8 mouse cellular contexts compared by ENCODE assay signal in the genomic region with DNA sequence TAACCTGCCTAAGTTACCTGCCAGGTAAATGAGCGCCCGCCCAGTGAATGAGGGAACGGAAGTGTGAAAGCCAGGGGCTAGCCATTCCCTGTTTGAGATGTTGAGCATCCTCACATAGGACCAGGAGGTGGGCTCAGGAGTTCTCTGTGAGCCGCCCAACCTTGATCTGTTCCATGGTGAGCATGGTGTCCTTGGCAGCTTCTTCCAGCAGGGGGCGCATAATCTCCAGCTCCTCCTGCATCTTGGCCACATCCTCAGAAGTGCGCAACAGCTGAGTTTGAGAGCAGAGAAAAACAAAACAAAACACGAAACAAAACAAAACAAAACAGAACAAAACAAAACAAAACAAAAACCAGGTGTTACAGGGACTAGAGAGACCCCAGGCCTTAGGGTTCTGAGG. TPM values are rescaled to one million over a fixed set of nuclear protein-coding genes. Genes with fewer than 3 reads are reported as not detected.
DNase-seq lines count a peak whose midpoint lies in the region; ATAC-seq and TF ChIP-seq lines count a peak whose summit lies in the region.

No protein-coding gene starts in this region.

- 25% methylated on average over 7 of the region's 7 CpGs for WGBS in hindbrain, embryonic 10.5 days
- 28% methylated on average over 7 of the region's 7 CpGs for WGBS in hindbrain, embryonic 16.5 days
- WGBS in embryonic facial prominence, embryonic 11.5 days = 17% methylated on average over 7 of the region's 7 CpGs

- peak; percentile 81 for DNase-seq in hindbrain, embryonic 10.5 days (ENCODE audit: low spot score)
- DNase-seq in adrenal gland, postnatal 4 days (ENCODE audit: low spot score in 2 of 2) = peak; percentile 63 to 64
- peak; percentile 85 for DNase-seq in embryonic facial prominence, embryonic 11.5 days (ENCODE audit: low spot score)
- DNase-seq in induced T-regulatory cell, adult 2 months (ENCODE audit: low read depth) = peak; percentile 88
- peak; percentile 79 to 80 for DNase-seq in left cerebral cortex, postnatal 25 days (ENCODE audit: low spot score in 2 of 2)
- peak; percentile 89 for DNase-seq in splenic B cell, adult 2 months (ENCODE audit: low read depth, low spot score)

- intact Hi-C loops in left cerebral cortex, postnatal 25 days (cut with DNase I) = loop anchor here (5.0 kb wide), 1 partner anchor 200 kb away; no protein-coding TSS in a partner anchor

- no peak overlapping the region for H3K9ac ChIP-seq in hindbrain, embryonic 16.5 days (ENCODE audit: low read depth, low read length)
- H3K9ac ChIP-seq in embryonic facial prominence, embryonic 11.5 days (replicated peaks; ENCODE audit: low read length) = no peak overlapping the region

- H3K9me3 ChIP-seq in hindbrain, embryonic 10.5 days = no peaks in the 10 kb centered on the region
- no peaks in the 10 kb centered on the region for H3K9me3 ChIP-seq in hindbrain, embryonic 16.5 days (ENCODE audit: control insufficient read depth, low read length)
- no peaks in the 10 kb centered on the region for H3K9me3 ChIP-seq in embryonic facial prominence, embryonic 11.5 days (replicated peaks; ENCODE audit: control insufficient read depth, low read length)

- no peak overlapping the region for H3ac ChIP-seq in myocyte (ENCODE audit: control insufficient read depth, insufficient read length)

- H3K27me3 ChIP-seq in hindbrain, embryonic 10.5 days (ENCODE audit: insufficient read depth, poor library complexity, severe bottlenecking) = peaks cover 8% of the 10 kb centered on the region
- no peaks in the 10 kb centered on the region for H3K27me3 ChIP-seq in hindbrain, embryonic 16.5 days (replicated peaks; ENCODE audit: control insufficient read depth, insufficient read depth, low read length)
- no peaks in the 10 kb centered on the region for H3K27me3 ChIP-seq in embryonic facial prominence, embryonic 11.5 days (ENCODE audit: control insufficient read depth, insufficient read depth, low read length)
- H3K27me3 ChIP-seq in myocyte (ENCODE audit: control insufficient read depth, insufficient read depth, insufficient read length) = peaks cover 16% of the 10 kb centered on the region
- no peaks in the 10 kb centered on the region for H3K27me3 ChIP-seq in splenic B cell, adult 2 months (ENCODE audit: control insufficient read depth, insufficient read depth, low read length, poor library complexity, severe bottlenecking)

- TF ChIP-seq POLR2A in myocyte (IDR thresholded peaks at IDR 0.05; ENCODE audit: insufficient read length, low read depth) = no peak

- no peaks in the 10 kb centered on the region for H3K36me3 ChIP-seq in hindbrain, embryonic 10.5 days
- H3K36me3 ChIP-seq in hindbrain, embryonic 16.5 days (ENCODE audit: control insufficient read depth, insufficient read depth, low read length) = no peaks in the 10 kb centered on the region
- H3K36me3 ChIP-seq in embryonic facial prominence, embryonic 11.5 days (replicated peaks; ENCODE audit: control insufficient read depth, insufficient read depth, low read depth, low read length) = no peaks in the 10 kb centered on the region
- no peaks in the 10 kb centered on the region for H3K36me3 ChIP-seq in myocyte (ENCODE audit: control insufficient read depth, insufficient read depth)
- H3K36me3 ChIP-seq in splenic B cell, adult 2 months (ENCODE audit: control insufficient read depth, insufficient read depth, low read length, poor library complexity, severe bottlenecking) = no peaks in the 10 kb centered on the region

- H3K27ac ChIP-seq in hindbrain, embryonic 10.5 days = no peak overlapping the region
- H3K27ac ChIP-seq in hindbrain, embryonic 16.5 days (ENCODE audit: low read depth, low read length) = no peak overlapping the region
- H3K27ac ChIP-seq in embryonic facial prominence, embryonic 11.5 days (replicated peaks; ENCODE audit: low read depth, low read length) = no peak overlapping the region

- ATAC-seq in hindbrain, embryonic 16.5 days = no peak; the same call in 1 of the 2 replicates
- ATAC-seq in embryonic facial prominence, embryonic 11.5 days (replicated peaks; ENCODE audit: insufficient number of reproducible peaks, low FRiP score, low TSS enrichment, low read depth) = no peak

- H3K4me1 ChIP-seq in hindbrain, embryonic 10.5 days (replicated peaks) = peaks cover 31% of the 10 kb centered on the region
- H3K4me1 ChIP-seq in hindbrain, embryonic 16.5 days (ENCODE audit: control insufficient read depth, insufficient read depth, low read depth, low read length) = peaks cover 24% of the 10 kb centered on the region
- no peaks in the 10 kb centered on the region for H3K4me1 ChIP-seq in embryonic facial prominence, embryonic 11.5 days (ENCODE audit: control insufficient read depth, insufficient read depth, low read length)

- H3K79me2 ChIP-seq in myocyte (ENCODE audit: control insufficient read depth, insufficient read depth) = no peaks in the 10 kb centered on the region

- no peak overlapping the region for H3K4me2 ChIP-seq in hindbrain, embryonic 16.5 days (ENCODE audit: low read length)
- H3K4me2 ChIP-seq in embryonic facial prominence, embryonic 11.5 days (ENCODE audit: low read depth, low read length) = no peak overlapping the region
- H3K4me2 ChIP-seq in myocyte (ENCODE audit: low read depth) = peak overlapping the region; percentile 4

- H3K4me3 ChIP-seq in hindbrain, embryonic 10.5 days = no peak overlapping the region
- H3K4me3 ChIP-seq in hindbrain, embryonic 16.5 days (ENCODE audit: low read length) = no peak overlapping the region
- H3K4me3 ChIP-seq in embryonic facial prominence, embryonic 11.5 days (ENCODE audit: low read depth, low read length) = no peak overlapping the region
- H3K4me3 ChIP-seq in myocyte = no peak overlapping the region

TF ChIP-seq in myocyte, 11 proteins besides CTCF, POLR2A, EP300 and RAD21:
- TF ChIP-seq MYOG (IDR thresholded peaks at IDR 0.05; ENCODE audit: control insufficient read depth in 1 of 3, insufficient read depth in 1 of 3, insufficient read length in 2 of 3, low read depth in 2 of 3) (no peak), REST (IDR thresholded peaks at IDR 0.05; ENCODE audit: insufficient read depth, insufficient read length) (no peak), TCF3 (IDR thresholded peaks at IDR 0.05; ENCODE audit: insufficient read length, low read depth) (no peak), USF1 (IDR thresholded peaks at IDR 0.05; ENCODE audit: low read depth) (no peak)

RNA-seq across cellular contexts. Expression of gene Bap1, which starts 20.9 kb away (rescaled TPM):
- polyA plus RNA-seq in hindbrain, embryonic 10.5 days (2016; fragmentation: Nextera tagmentation; extraction: Ambion mirVana) = 121 and 137 TPM in 2 replicates
- polyA plus RNA-seq in hindbrain, embryonic 16.5 days (2015; fragmentation: Nextera tagmentation; extraction: Ambion mirVana) = 102 and 120 TPM in 2 replicates
- total RNA-seq in adrenal gland, postnatal 4 days (2021) = 10 to 100 TPM; 82.9 to 83.7 TPM
- 82.9 and 85.1 TPM in 2 replicates for polyA plus RNA-seq in embryonic facial prominence, embryonic 11.5 days (2014; fragmentation: Nextera tagmentation; extraction: Ambion mirVana)
- total RNA-seq in left cerebral cortex, postnatal 25 days (2021) = 100 to 1,000 TPM; 138 to 146 TPM
- polyA plus RNA-seq in myocyte (2012; fragmentation: generic; extraction: Trizol) = 42.6 TPM

RNA-seq across cellular contexts. Expression of gene Phf7, which starts 21.0 kb away (rescaled TPM):
- 12.7 and 13.1 TPM in 2 replicates for polyA plus RNA-seq in hindbrain, embryonic 10.5 days (2016; fragmentation: Nextera tagmentation; extraction: Ambion mirVana)
- polyA plus RNA-seq in hindbrain, embryonic 16.5 days (2015; fragmentation: Nextera tagmentation; extraction: Ambion mirVana) = 7.8 and 9.8 TPM in 2 replicates
- total RNA-seq in adrenal gland, postnatal 4 days (2021) = 10 to 100 TPM; 12.4 to 12.6 TPM
- 12.5 and 14.2 TPM in 2 replicates for polyA plus RNA-seq in embryonic facial prominence, embryonic 11.5 days (2014; fragmentation: Nextera tagmentation; extraction: Ambion mirVana)
- total RNA-seq in left cerebral cortex, postnatal 25 days (2021) = 1 to 10 TPM; 3.2 to 4.2 TPM
- polyA plus RNA-seq in myocyte (2012; fragmentation: generic; extraction: Trizol) = 5.4 TPM

RNA-seq across cellular contexts. Expression of gene Dnah1, which starts 51.5 kb away (rescaled TPM):
- polyA plus RNA-seq in hindbrain, embryonic 10.5 days (2016; fragmentation: Nextera tagmentation; extraction: Ambion mirVana) = 6.2 and 7.1 TPM in 2 replicates
- 3.7 and 4.2 TPM in 2 replicates for polyA plus RNA-seq in hindbrain, embryonic 16.5 days (2015; fragmentation: Nextera tagmentation; extraction: Ambion mirVana)
- total RNA-seq in adrenal gland, postnatal 4 days (2021) = 1 to 10 TPM; 2.4 to 3.2 TPM
- polyA plus RNA-seq in embryonic facial prominence, embryonic 11.5 days (2014; fragmentation: Nextera tagmentation; extraction: Ambion mirVana) = 7.3 and 7.4 TPM in 2 replicates
- 1 to 10 TPM; 4.1 to 4.7 TPM for total RNA-seq in left cerebral cortex, postnatal 25 days (2021)
- 0.02 TPM for polyA plus RNA-seq in myocyte (2012; fragmentation: generic; extraction: Trizol)

RNA-seq across cellular contexts. Expression of gene Sema3g, which starts 54.5 kb away (rescaled TPM):
- 0.78 and 0.91 TPM in 2 replicates for polyA plus RNA-seq in hindbrain, embryonic 10.5 days (2016; fragmentation: Nextera tagmentation; extraction: Ambion mirVana)
- polyA plus RNA-seq in hindbrain, embryonic 16.5 days (2015; fragmentation: Nextera tagmentation; extraction: Ambion mirVana) = 0.61 and 0.66 TPM in 2 replicates
- total RNA-seq in adrenal gland, postnatal 4 days (2021) = 10 to 100 TPM; 12.6 to 20.0 TPM
- polyA plus RNA-seq in embryonic facial prominence, embryonic 11.5 days (2014; fragmentation: Nextera tagmentation; extraction: Ambion mirVana) = 0.21 and 0.24 TPM in 2 replicates
- 1 to 10 TPM; 4.9 to 5.5 TPM for total RNA-seq in left cerebral cortex, postnatal 25 days (2021)
- polyA plus RNA-seq in myocyte (2012; fragmentation: generic; extraction: Trizol) = 1.8 TPM

RNA-seq across cellular contexts. Expression of gene Nisch, which starts 55.4 kb away (rescaled TPM):
- polyA plus RNA-seq in hindbrain, embryonic 10.5 days (2016; fragmentation: Nextera tagmentation; extraction: Ambion mirVana) = 432 and 459 TPM in 2 replicates
- polyA plus RNA-seq in hindbrain, embryonic 16.5 days (2015; fragmentation: Nextera tagmentation; extraction: Ambion mirVana) = 304 and 382 TPM in 2 replicates
- 100 to 1,000 TPM; 496 to 522 TPM for total RNA-seq in adrenal gland, postnatal 4 days (2021)
- 270 and 277 TPM in 2 replicates for polyA plus RNA-seq in embryonic facial prominence, embryonic 11.5 days (2014; fragmentation: Nextera tagmentation; extraction: Ambion mirVana)
- total RNA-seq in left cerebral cortex, postnatal 25 days (2021) = 100 to 1,000 TPM; 375 to 386 TPM
- polyA plus RNA-seq in myocyte (2012; fragmentation: generic; extraction: Trizol) = 266 TPM
